Mouse (Mus musculus): ENCODE measurements around the gene Pgbd5. TPM values are rescaled to one million over a fixed set of nuclear protein-coding genes. Genes with fewer than 3 reads are reported as not detected.

The Pgbd5 gene
- polyA plus RNA-seq, 1 experiment from 2014 or later, result 2.2 TPM

GRCm38 (mm10) chr8:124416646-124417045 is 22.8 kb downstream of the Pgbd5 start:
- no peaks in the 10 kb centered on the region for H3K36me3 ChIP-seq (ENCODE audit: insufficient read depth)
- DNase-seq, result no peak
- no peak overlapping the region for H3K27ac ChIP-seq (ENCODE audit: low read depth)
- H3K27me3 ChIP-seq (ENCODE audit: insufficient read depth, low read length), result no peaks in the 10 kb centered on the region
- no peak overlapping the region for H3K9ac ChIP-seq
- no peak for TF ChIP-seq CTCF (IDR thresholded peaks at IDR 0.05; ENCODE audit: low read depth)
- no peak overlapping the region for H3K4me3 ChIP-seq (ENCODE audit: low read depth, low read length)
- WGBS, result 37% methylated on average over 7 of the region's 7 CpGs
- H3K4me2 ChIP-seq, result no peak overlapping the region
- H3K4me1 ChIP-seq (ENCODE audit: insufficient read depth), result peaks cover 3% of the 10 kb centered on the region; the same call in 1 of the 2 replicates
- no peaks in the 10 kb centered on the region for H3K9me3 ChIP-seq (ENCODE audit: low read depth, low read length)
- no peak for ATAC-seq (ENCODE audit: insufficient read depth)

- H3K9ac ChIP-seq, result no peak overlapping the region
- H3K4me3 ChIP-seq (ENCODE audit: low read depth, low read length), result no peak overlapping the region
- no peak for TF ChIP-seq CTCF (IDR thresholded peaks at IDR 0.05; ENCODE audit: low read depth)
- no peaks in the 10 kb centered on the region for H3K9me3 ChIP-seq (ENCODE audit: low read depth, low read length)
- DNase-seq, result no peak
- WGBS, result 68% methylated on average over 3 of the region's 3 CpGs
- no peaks in the 10 kb centered on the region for H3K4me1 ChIP-seq (ENCODE audit: insufficient read depth)
- no peak overlapping the region for H3K4me2 ChIP-seq
- H3K27ac ChIP-seq (ENCODE audit: low read depth), result no peak overlapping the region
- no peaks in the 10 kb centered on the region for H3K36me3 ChIP-seq (ENCODE audit: insufficient read depth)
- no peak for ATAC-seq (ENCODE audit: insufficient read depth)
- H3K27me3 ChIP-seq (ENCODE audit: insufficient read depth, low read length), result no peaks in the 10 kb centered on the region
These were observed 23.7 kb downstream of the Pgbd5 start for GRCm38 (mm10) chr8:124415789-124416188.

GRCm38 (mm10) chr8:124415002-124415401 is 24.5 kb downstream of the Pgbd5 start:
- no peak overlapping the region for H3K9ac ChIP-seq
- ATAC-seq (ENCODE audit: insufficient read depth) (no peak), DNase-seq (no peak)
- H3K4me1 ChIP-seq (ENCODE audit: insufficient read depth), result no peaks in the 10 kb centered on the region
- H3K27me3 ChIP-seq (ENCODE audit: insufficient read depth, low read length), result no peaks in the 10 kb centered on the region
- H3K9me3 ChIP-seq (ENCODE audit: low read depth, low read length), result no peaks in the 10 kb centered on the region
- H3K27ac ChIP-seq (ENCODE audit: low read depth), result no peak overlapping the region
- no peak for TF ChIP-seq CTCF (IDR thresholded peaks at IDR 0.05; ENCODE audit: low read depth)
- H3K4me2 ChIP-seq, result no peak overlapping the region
- H3K36me3 ChIP-seq (ENCODE audit: insufficient read depth), result no peaks in the 10 kb centered on the region
- 84% methylated on average over 8 of the region's 8 CpGs for WGBS
- H3K4me3 ChIP-seq (ENCODE audit: low read depth, low read length), result no peak overlapping the region

GRCm38 (mm10) chr8:124413244-124413965 is 26.1 kb downstream of the Pgbd5 start:
- Histone ChIP-seq H3K27me3 (ENCODE audit: insufficient read depth, low read length) (no peaks in the 10 kb centered on the region), H3K4me1 (ENCODE audit: insufficient read depth) (no peaks in the 10 kb centered on the region), H3K9ac (no peak overlapping the region), H3K9me3 (ENCODE audit: low read depth, low read length) (no peaks in the 10 kb centered on the region), H3K27ac (ENCODE audit: low read depth) (no peak overlapping the region), H3K36me3 (ENCODE audit: insufficient read depth) (no peaks in the 10 kb centered on the region), H3K4me3 (ENCODE audit: low read depth, low read length) (no peak overlapping the region), H3K4me2 (no peak overlapping the region)
- no peak for TF ChIP-seq CTCF (IDR thresholded peaks at IDR 0.05; ENCODE audit: low read depth)
- DNase-seq (no peak), ATAC-seq (ENCODE audit: insufficient read depth) (no peak)
- WGBS, result 70% methylated on average over 11 of the region's 11 CpGs

GRCm38 (mm10) chr8:124412496-124413243 is 26.8 kb downstream of the Pgbd5 start:
- Histone ChIP-seq H3K4me2 (no peak overlapping the region), H3K4me3 (ENCODE audit: low read depth, low read length) (no peak overlapping the region), H3K9ac (no peak overlapping the region), H3K27me3 (ENCODE audit: insufficient read depth, low read length) (no peaks in the 10 kb centered on the region), H3K36me3 (ENCODE audit: insufficient read depth) (no peaks in the 10 kb centered on the region), H3K4me1 (ENCODE audit: insufficient read depth) (no peaks in the 10 kb centered on the region), H3K27ac (ENCODE audit: low read depth) (no peak overlapping the region), H3K9me3 (ENCODE audit: low read depth, low read length) (no peaks in the 10 kb centered on the region)
- WGBS, result 69% methylated on average over 19 of the region's 19 CpGs
- no peak for ATAC-seq (ENCODE audit: insufficient read depth)
- TF ChIP-seq CTCF (IDR thresholded peaks at IDR 0.05; ENCODE audit: low read depth), result no peak
- DNase-seq, result no peak

- no peak for TF ChIP-seq CTCF (IDR thresholded peaks at IDR 0.05; ENCODE audit: low read depth)
- H3K4me1 ChIP-seq (ENCODE audit: insufficient read depth), result no peaks in the 10 kb centered on the region
- H3K4me2 ChIP-seq, result no peak overlapping the region
- H3K36me3 ChIP-seq (ENCODE audit: insufficient read depth), result no peaks in the 10 kb centered on the region
- no peak overlapping the region for H3K27ac ChIP-seq (ENCODE audit: low read depth)
- no peaks in the 10 kb centered on the region for H3K27me3 ChIP-seq (ENCODE audit: insufficient read depth, low read length)
- no peak overlapping the region for H3K4me3 ChIP-seq (ENCODE audit: low read depth, low read length)
- ATAC-seq (ENCODE audit: insufficient read depth), result no peak
- WGBS, result 68% methylated on average over 11 of the region's 12 CpGs
- DNase-seq, result no peak
- no peaks in the 10 kb centered on the region for H3K9me3 ChIP-seq (ENCODE audit: low read depth, low read length)
- no peak overlapping the region for H3K9ac ChIP-seq
These were observed 34.8 kb downstream of the Pgbd5 start for GRCm38 (mm10) chr8:124404471-124405260.

GRCm38 (mm10) chr8:124403876-124404275 is 35.6 kb downstream of the Pgbd5 start:
- no peak overlapping the region for H3K27ac ChIP-seq (ENCODE audit: low read depth)
- H3K9ac ChIP-seq, result no peak overlapping the region
- DNase-seq, result peak; percentile 56
- no peaks in the 10 kb centered on the region for H3K36me3 ChIP-seq (ENCODE audit: insufficient read depth)
- H3K4me2 ChIP-seq, result no peak overlapping the region
- ATAC-seq (ENCODE audit: insufficient read depth), result peak; percentile 19; the same call in 1 of the 2 replicates
- H3K9me3 ChIP-seq (ENCODE audit: low read depth, low read length), result no peaks in the 10 kb centered on the region
- peak; percentile 79 for TF ChIP-seq CTCF (IDR thresholded peaks at IDR 0.05; ENCODE audit: low read depth)
- H3K4me3 ChIP-seq (ENCODE audit: low read depth, low read length), result no peak overlapping the region
- 38% methylated on average over 3 of the region's 3 CpGs for WGBS
- no peaks in the 10 kb centered on the region for H3K4me1 ChIP-seq (ENCODE audit: insufficient read depth)
- no peaks in the 10 kb centered on the region for H3K27me3 ChIP-seq (ENCODE audit: insufficient read depth, low read length)
